Mouse (Mus musculus) cortical plate, adult 2 months (tissue): ENCODE data around the gene Lrrn2. TPM values are rescaled to one million over a fixed set of nuclear protein-coding genes. Genes with fewer than 3 reads are reported as not detected.

ENCODE experiments used
- H3K27ac ChIP-seq: fragments of 200-500 bp; 2 replicates; pipeline ENCODE4 v1.5.1; 2012; ENCODE audit warnings: low read length, control low read depth, inconsistent platforms; ENCODE audit not compliant: insufficient read depth
- H3K4me1 ChIP-seq: fragments of 200-500 bp; 2 replicates; pipeline ENCODE4 v1.6.1; 2011; ENCODE audit warnings: low read length; ENCODE audit not compliant: control insufficient read depth, insufficient read depth
- H3K4me3 ChIP-seq: fragments of 200-500 bp; 2 replicates; pipeline ENCODE4 v1.5.1; 2011; ENCODE audit warnings: mild to moderate bottlenecking, low read length, control low read depth; ENCODE audit not compliant: insufficient read depth
- CTCF ChIP-seq: fragments of 200-500 bp; IDR thresholded peaks from 2 replicates; pipeline ENCODE4 v1.5.1; 2011; ENCODE audit warnings: mild to moderate bottlenecking, control low read depth, low read length; ENCODE audit not compliant: insufficient read depth; ENCODE audit errors: extremely low read depth
- POLR2A ChIP-seq: fragments of 200-500 bp; IDR thresholded peaks from 2 replicates; pipeline ENCODE4 v1.6.1; 2011; ENCODE audit warnings: mild to moderate bottlenecking, low read length, control low read depth; ENCODE audit not compliant: insufficient read depth; ENCODE audit errors: extremely low read depth
- polyA plus RNA-seq: library from polyadenylated mRNA; depleted of rRNA; stranded (reverse); fragments of >200 nt; gene quantifications from 2 replicates; pipeline ENCODE4 v1.2.3, GENCODE M21; 2012; rRNA removed

Lrrn2 gene
- 57.8 and 63.6 TPM in 2 replicates for polyA plus RNA-seq

GRCm38 (mm10) chr1:132880161-132881005 lies at the start of gene Lrrn2:
Lrrn2 (plus strand) TSS chr1:132880273.
- H3K4me3 ChIP-seq = peak within 1 kb of the TSS; percentile 61
- TF ChIP-seq POLR2A (no peak; the same call in 1 of the 2 replicates), CTCF (no peak)
- H3K4me1 ChIP-seq = peaks cover 6% of the 10 kb centered on the region
- peak within 1 kb of the TSS; percentile 82 for H3K27ac ChIP-seq

- TF ChIP-seq POLR2A = no peak
- TF ChIP-seq CTCF = no peak
- Histone ChIP-seq H3K4me1 (no peaks in the 10 kb centered on the region), H3K4me3 (no peak overlapping the region), H3K27ac (no peak overlapping the region)
These were observed 48.1 kb upstream of the Lrrn2 start for GRCm38 (mm10) chr1:132831963-132832362.

- Histone ChIP-seq H3K4me1 (peaks cover 2% of the 10 kb centered on the region; the same call in 1 of the 2 replicates), H3K27ac (no peak overlapping the region), H3K4me3 (no peak overlapping the region)
- TF ChIP-seq POLR2A = no peak
- TF ChIP-seq CTCF = no peak
These were observed 46.0 kb upstream of the Lrrn2 start for GRCm38 (mm10) chr1:132834037-132834436.

GRCm38 (mm10) chr1:132836895-132837294 lies 43.2 kb upstream of the Lrrn2 start:
- Histone ChIP-seq H3K4me1 (peaks cover 2% of the 10 kb centered on the region; the same call in 1 of the 2 replicates), H3K4me3 (no peak overlapping the region), H3K27ac (no peak overlapping the region)
- TF ChIP-seq CTCF (no peak), POLR2A (no peak)

GRCm38 (mm10) chr1:132837691-132838090 lies 42.4 kb upstream of the Lrrn2 start:
- Histone ChIP-seq H3K4me3 (no peak overlapping the region), H3K4me1 (peaks cover 2% of the 10 kb centered on the region; the same call in 1 of the 2 replicates), H3K27ac (no peak overlapping the region)
- no peak for TF ChIP-seq CTCF
- no peak for TF ChIP-seq POLR2A

GRCm38 (mm10) chr1:132838371-132838770 lies 41.7 kb upstream of the Lrrn2 start:
- Histone ChIP-seq H3K27ac (no peak overlapping the region), H3K4me3 (no peak overlapping the region), H3K4me1 (peaks cover 2% of the 10 kb centered on the region; the same call in 1 of the 2 replicates)
- TF ChIP-seq CTCF (no peak), POLR2A (no peak)

GRCm38 (mm10) chr1:132843612-132844011 lies 36.5 kb upstream of the Lrrn2 start:
- H3K4me3 ChIP-seq = no peak overlapping the region
- H3K4me1 ChIP-seq = no peaks in the 10 kb centered on the region
- H3K27ac ChIP-seq = no peak overlapping the region
- TF ChIP-seq CTCF (no peak), POLR2A (no peak)

GRCm38 (mm10) chr1:132844088-132844804 lies 35.8 kb upstream of the Lrrn2 start:
- H3K4me3 ChIP-seq = no peak overlapping the region
- H3K27ac ChIP-seq = no peak overlapping the region
- H3K4me1 ChIP-seq = no peaks in the 10 kb centered on the region
- TF ChIP-seq CTCF (no peak), POLR2A (no peak)

- H3K4me3 ChIP-seq = no peak overlapping the region
- no peaks in the 10 kb centered on the region for H3K4me1 ChIP-seq
- TF ChIP-seq CTCF (no peak), POLR2A (no peak)
- H3K27ac ChIP-seq = no peak overlapping the region
These were observed 34.3 kb upstream of the Lrrn2 start for GRCm38 (mm10) chr1:132845766-132846165.
